Mouse (Mus musculus): ENCODE measurements at regions not wholly inside any gene's neighbourhood (a gene's known extent, or its start where the extent isn't known, plus 50 kb on each side); places are given as distances from the start of the nearest gene placed in this dataset.

DNA sequence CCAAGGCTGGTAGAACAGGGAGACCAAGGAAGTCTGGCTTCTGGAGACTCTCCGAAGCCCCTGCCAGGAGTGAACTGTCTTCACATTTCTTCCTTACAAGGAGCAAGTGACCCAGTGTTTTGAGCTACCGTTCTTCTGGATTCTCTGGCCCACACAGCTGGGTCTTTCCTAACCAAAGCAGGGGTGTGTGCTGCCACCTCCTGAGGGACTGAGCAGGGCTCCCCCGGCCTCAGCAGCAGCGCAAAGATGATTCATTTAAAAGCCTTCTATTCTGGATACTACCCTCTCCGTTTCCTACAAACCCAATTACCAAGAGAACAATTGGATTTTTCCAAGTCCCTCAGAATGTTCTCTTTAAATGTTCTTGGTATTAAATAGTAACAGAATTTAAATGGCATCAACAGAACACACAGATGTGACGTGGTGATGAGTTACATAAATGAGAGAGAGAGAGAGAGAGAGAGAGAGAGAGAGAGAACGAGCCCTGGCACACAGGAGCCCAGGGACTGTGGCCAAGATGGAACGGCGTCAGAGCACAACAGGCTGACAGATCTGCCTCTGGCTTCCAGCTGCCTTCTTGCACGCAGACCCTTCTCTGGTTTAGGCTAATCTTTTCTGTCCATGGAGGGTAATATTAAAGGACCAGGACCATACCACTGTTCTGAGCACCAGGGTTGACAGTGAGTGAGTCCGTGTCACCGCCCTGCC lies 191.6 kb downstream of the Agtpbp1 start:
- no peak for DNase-seq

DNA sequence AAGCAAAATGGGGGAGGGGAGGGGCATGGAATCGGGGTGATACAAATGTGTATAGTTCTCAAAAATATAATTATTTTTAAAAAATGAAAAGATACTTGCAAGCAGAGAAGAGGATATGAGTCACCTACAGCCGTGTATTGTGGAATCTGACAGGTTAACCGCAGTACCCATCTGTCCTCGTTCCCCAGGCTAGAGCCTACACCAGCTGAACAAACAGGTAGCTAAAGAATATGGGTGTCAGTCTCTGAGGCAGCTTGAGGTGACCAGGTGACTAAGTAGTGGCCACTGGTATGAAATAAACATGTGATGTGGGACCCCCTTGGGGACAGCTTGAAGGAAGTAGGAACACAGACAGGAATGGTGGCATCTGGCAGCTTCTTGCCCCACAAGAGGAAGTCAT lies 192.2 kb downstream of the Agtpbp1 start:
- no peak for DNase-seq

DNA sequence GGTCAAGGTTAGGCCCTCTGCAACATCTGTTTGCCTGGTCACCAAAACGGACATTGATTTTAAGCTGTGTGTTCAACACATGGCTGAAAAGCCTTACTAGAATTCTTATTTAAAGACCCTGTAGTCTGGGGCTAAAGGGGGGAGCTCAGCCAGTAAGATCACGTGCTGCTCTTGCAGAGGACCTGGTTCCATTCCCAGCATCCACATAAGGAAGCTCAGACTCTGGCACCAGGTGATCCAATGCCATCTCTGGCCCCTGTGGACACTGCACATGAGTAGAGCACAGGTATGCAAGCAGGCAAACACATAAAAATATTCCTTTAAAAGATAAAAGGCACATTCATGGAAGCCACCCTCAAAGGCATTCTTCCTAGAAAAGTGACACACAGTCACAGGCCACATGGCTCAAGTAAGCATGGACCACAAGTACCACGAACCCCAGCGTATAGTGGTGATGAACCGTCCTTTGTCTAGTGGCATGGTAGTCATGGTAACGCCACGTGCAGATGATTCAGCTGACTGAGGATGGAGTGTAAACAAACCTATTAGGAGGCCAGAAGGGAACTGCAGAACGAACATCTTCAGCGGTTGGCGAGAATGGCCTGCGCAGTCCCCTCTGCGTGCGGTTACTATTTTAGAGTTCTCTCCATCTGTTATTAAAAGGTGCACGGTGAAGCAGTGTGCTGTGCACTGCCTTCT lies 197.3 kb downstream of the Agtpbp1 start:
- DNase-seq: no peak

DNA sequence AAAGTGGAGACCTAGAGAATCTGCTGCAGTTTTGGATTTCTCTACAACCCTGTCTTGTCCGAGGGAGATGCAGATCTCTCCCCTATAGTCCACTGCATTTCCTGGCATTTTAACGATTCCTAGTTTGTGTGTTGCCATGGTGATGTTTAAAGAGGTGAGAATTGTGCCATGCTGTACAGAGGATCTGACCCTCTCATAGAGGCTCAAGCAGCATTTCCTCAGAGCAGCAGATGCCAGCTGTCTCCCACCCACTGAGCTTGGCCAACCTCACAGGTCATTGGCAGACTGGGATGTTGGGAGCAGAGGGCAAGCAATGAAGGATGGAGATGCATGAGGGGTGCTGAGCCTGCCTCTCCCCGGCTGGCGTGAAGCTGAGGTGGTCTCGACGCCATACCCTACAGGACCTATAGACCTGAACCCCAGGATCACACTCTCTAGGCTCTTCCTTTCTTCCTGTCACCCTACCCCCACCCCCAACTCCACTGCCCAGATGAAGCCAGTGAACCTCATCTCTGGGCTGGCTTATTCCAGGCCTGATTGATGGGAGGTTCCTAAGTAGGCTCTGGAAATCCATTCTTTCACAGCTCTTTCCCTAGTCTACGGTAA lies 198.0 kb downstream of the Agtpbp1 start:
- DNase-seq: no peak

DNA sequence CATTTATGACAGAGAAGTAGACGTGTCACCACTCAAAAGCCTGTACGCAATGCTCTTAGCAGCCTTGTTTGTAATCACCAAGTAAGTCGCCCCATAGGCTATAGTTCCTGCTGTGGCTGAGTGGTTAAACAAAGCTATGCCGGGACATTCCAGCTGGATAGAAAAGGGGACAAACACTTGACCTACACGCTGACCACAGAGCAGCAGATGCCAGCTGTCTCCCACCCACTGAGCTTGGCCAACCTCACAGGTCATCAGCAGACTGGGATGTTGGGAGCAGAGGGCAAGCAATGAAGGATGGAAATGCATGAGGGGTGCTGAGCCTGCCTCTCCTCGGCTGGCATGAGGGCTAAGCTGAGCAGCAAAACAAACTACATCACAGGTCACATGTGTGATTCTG lies 199.2 kb downstream of the Agtpbp1 start:
- no peak for DNase-seq

DNA sequence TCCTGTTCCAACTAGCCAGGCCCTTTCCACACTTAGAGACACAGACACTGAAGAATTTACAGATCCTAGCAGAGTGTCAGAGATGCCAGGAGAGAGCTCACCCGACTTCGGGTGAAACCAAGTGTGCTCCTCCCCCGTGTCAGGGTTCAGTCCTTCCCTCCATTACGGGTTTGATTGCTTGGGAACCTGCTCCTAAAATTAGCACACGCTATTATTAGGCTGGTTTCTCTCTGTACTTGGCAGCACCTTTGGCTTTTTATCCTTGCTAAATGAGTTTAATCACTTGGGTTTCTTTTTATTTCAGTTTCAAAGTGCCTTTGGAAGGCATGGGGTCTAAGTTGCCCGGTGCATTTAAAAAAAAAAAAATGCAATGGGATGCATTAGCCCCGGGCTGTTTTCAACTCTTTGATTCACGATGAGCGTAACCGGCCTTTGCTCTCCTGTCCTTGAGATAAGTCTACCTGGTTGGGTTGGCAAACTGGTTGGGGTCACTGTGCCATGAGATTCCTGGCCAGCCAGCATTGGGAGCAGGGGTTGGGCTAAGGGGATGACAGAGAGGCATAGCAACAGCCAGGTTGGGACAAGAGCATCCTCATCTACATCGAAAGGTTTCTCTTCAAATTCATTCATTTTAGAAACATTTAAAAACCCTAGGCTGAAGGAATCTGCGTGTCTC lies 214.7 kb downstream of the Agtpbp1 start:
- DNase-seq: no peak

DNA sequence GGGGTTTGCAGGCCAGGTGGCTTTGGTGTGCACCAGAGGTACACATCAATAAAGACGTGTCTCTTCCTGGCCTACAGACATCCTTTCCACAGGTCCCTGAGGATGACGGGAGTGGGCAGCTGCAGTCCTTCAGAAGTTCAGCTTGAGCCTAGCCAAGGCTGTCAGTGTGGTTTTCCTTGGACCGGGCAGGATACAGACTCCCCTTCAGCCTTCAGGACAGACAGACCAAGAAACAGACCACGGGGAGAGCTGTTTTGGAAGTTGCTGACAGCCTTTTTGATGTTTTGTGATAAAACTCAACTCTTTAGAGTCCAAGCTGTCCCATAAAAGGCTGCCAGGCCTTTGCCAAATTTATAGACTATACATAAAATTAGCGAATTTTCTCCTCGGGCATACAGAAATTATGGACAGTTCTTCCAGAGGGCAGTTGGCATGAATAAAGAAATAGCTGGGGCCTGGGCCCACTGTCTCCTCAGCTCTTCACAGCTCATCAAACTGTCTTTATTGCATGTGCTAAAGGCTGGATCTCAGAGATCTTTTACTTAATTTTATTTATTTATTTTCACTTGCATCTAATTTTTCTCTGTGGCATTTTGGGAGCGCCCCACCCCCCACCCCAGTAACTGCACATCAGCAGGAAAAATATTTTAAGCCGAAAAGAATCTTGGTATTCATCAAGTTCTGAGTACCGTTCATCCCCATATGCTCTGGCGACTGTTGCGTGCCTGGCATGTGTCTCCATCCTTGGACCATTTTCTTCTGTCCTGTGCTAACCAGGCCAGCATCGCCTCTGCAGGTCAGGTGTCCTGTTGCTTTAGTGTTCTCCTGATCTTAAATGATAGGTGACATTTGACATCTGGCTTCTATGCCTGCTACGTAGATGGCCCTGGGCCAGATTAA lies 216.2 kb downstream of the Agtpbp1 start:
- no peak for DNase-seq

DNA sequence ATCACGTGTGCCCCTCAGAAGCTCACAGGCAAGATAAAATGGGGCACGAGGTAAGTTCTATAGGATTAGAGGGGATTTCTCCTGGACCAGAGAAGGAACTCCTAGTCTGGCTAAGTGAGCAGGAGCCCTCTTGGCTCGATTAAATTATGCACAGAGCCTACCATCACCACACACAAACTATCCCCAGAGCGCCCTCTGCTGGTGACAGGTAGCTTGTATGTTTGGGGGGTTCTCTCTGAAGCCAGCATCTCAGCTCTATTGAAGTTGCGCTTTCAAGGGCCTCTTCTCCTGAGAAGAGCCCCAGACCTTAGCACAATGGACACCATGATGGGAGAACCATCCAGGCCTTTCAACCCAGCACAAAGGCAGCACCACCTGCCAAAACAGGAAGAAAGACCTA lies 219.6 kb downstream of the Agtpbp1 start:
- DNase-seq: peak; percentile 54

DNA sequence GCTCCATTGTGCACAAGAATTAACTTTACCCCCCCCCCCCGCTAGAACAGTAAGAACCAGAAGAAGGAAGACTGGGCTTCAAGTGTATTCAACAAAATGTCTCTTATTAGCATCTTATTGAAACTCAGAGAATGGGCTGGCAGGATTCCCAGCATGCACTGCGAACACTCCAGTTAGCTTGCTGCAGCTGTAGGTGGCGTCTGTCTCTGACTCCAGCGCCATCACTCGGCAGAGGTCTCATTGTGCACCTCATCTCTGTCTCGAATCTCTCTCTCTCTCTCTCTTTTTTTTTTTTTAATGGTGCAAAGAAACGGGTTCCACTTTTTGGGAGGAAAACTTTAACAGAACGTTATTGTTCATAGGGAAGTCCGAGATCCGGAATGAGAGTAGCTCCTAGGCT lies 221.6 kb downstream of the Agtpbp1 start:
- no peak for DNase-seq

DNA sequence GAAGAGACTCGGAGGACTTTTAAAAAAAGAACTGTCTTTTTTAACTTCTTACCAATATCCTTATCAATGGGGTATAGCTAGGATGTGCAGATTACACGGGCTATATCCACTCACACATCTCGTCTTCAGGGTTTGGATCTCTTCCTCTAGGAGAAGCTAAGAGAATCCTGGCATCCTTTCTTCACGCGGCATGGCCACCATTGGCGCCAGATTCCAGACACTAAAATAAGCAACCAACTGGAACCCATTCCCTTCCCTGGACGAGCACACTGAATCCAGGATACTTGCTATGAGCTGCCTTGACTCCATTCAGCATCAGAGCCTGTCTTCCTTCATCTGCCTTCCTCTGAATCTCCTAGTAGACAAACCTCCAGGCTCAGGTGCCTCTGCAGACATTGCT lies 223.7 kb downstream of the Agtpbp1 start:
- DNase-seq: no peak

DNA sequence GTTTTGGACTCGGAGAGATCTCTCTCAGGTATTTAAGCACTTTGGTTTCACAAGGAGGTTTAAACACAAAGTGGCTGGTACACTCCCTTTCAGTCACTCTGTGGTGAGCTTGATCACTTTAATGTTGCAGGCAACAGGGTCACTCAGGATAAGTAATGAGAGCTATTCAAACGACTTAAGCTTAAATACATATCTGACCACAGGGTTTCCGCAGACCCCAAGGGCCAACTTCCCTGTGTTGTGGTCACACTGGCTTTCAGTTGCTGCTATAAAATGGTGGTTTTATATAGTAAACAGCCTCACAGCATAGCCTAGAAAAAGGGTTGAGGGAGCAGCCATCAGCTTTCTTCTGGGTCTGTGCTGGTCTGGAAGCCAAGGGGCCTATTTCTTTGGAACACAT lies 225.0 kb downstream of the Agtpbp1 start:
- no peak for DNase-seq

DNA sequence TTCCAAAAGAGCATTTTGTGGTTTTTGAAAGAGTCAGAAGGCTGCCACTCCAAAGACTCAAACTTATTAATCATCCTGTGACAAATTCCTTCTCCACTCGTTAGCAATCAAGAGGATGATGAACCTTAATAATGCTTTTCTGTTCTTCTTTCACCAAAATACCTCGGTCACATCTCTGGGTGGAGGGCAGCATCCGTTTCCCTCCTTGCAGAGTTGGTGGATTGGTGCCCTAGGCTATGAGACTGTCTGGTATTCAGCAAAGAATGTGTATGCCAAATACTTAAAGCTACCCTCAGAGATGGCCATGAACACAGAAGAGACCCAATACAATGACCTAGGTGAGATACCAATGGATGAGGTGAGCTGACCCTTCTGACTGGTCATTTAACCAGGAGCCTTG lies 226.6 kb downstream of the Agtpbp1 start:
- no peak for DNase-seq

DNA sequence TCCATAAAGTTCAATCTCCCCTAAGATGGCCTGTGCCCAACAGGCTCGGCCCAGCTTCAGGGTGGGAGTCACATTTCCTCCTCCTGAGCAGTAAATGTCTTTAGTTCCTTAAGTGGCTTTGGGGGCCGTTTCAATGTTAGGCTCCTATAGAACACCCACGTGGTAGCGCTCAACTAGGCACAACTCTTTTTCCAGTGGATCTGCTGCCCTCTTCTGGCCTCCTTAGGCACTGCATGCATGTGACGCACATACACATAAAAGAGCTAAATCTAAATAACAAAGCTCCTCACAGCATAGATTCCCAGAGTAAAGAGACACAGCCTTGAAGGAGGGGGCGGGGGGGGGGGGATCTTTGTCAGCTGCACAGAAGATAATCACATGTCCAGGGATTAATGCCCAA lies 233.6 kb downstream of the Agtpbp1 start:
- DNase-seq: no peak

DNA sequence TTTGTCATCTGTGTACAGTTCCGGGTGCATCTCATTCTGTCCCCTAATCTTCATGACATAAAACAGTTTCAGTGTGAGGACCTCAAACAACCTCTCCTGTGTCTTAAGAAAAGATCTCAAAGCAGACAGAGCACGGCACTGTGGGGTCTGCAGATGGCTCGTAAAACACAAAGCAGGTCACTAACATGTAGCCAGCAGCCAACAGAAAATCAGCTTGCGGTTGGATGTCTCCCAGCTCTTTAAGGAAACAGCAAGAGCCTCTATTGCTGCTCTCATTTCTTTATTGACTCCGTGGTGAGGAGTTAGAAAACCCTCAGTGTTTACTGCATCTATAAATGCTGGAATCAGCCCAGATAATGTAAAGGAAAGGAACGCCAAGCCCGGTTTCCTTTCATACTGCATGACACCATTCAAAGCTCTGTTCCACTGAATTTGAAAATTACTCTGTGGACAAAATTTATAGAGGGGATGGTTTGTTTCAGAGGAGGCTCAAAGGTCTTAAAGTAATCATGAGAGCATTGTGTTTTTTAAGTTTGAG lies 234.3 kb downstream of the Agtpbp1 start:
- DNase-seq: no peak

DNA sequence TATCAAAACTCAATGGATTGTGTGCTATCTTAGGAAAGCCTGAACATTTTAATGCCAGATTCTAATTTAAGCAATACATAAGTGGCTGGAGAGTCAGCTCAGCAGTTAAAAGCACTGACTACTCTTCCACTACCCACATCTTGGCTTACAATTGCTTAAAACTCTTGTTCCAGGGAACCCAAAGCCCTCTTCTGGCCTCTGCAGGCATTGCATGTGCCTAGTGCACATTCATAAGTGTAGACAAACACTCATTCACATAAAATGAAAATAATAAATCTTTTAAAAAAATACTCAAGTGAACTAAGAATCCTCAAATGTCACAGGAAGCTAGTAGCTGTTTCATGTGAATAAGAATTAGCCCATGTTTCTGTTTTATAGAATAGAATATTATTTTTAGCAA lies 236.5 kb downstream of the Agtpbp1 start:
- no peak for DNase-seq

DNA sequence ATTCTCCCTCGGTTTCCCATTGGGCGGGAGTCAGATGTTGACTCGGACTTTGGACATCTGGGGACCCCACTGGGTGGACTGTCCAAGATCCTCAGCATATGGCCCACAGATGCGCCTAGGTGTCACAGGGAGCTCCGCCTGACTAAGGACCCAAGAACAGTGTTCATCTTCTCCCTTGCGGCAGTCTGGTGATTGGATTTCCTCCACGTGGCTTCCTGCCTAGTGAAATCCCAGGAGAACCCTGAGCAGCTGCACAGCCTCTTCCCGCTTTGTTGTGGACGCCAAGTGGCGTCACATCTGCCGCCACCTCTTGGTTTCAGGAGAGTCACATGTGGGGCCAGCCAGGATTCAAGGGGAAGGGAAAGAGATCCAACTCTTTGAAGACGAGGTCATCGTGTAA lies 243.2 kb downstream of the Agtpbp1 start:
- no peak for DNase-seq

DNA sequence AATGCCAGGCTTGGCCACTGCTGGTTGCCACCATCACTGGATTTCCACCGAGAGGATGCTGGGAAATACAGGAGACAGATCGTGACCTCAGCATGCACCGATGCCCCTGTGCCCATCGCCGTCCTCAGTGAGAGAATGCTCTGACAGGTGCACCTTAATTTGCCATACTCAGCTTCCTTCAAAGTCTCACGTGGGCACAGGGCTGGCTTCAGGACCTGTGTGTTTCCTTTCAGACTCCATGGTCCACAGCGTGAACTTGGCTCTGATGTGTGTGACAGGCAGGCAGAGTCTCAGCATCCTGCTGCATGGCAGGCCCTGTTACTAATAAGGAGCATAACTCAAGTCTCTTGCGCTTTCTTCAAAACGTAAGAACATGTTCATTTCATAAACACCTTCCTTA lies 246.6 kb downstream of the Agtpbp1 start:
- no peak for DNase-seq

DNA sequence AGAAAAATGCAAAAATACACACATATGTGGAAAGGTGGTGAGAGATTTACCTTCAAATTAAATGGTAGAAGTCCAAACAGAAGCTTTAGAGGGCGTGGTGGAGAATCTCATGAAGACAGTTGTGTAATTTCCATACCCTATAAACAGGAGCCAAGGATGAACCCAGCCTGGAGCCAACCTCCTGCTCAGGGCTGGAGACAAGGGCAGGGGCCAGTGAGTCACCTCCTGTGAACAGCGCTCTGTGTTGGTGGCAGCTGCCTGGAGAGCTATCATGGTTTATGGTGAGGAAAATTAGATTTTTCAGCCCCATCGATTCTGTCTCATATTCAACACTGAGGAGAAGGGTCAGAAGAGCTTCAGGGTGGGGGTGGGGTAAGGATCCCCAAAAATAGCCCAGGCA lies 261.1 kb downstream of the Agtpbp1 start:
- DNase-seq: no peak

DNA sequence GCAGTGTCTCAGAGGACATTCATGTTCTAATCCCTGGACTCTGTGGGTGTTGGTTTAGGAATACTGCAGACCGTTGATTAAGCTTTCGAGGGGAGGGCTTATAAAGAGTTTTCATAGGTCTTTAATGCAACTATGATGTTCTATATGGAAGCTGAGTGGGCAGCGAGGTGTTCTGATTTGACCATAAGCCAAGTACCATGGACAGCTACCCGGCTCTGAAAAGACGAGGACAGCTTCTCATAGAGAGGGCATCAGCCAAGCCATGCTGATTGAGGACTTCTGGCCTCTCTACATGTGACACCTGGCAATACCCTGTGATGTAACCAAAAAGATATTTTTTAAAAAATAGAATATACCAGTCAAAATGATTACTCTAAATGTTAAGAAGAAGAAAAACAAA lies 261.6 kb downstream of the Agtpbp1 start:
- DNase-seq: no peak

DNA sequence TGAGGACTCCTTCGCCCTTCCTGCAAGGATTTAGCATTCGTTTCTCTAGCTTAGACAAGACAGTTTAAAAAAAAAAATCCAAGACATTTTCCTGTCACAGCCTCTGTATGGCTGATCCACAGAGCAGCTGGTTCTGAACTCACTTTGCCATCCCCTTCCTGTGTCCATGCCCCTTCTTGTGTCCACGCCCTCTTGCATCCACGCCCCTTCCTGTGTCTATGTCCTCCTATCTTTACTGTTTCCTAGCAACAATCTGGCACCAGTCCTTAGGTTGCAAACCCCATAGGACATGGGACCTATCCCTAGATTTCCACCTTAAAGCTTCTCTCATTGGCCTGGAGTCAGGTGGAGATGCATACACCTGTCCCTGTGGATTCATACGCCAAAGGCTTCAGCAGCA lies 264.8 kb downstream of the Agtpbp1 start:
- no peak for DNase-seq

DNA sequence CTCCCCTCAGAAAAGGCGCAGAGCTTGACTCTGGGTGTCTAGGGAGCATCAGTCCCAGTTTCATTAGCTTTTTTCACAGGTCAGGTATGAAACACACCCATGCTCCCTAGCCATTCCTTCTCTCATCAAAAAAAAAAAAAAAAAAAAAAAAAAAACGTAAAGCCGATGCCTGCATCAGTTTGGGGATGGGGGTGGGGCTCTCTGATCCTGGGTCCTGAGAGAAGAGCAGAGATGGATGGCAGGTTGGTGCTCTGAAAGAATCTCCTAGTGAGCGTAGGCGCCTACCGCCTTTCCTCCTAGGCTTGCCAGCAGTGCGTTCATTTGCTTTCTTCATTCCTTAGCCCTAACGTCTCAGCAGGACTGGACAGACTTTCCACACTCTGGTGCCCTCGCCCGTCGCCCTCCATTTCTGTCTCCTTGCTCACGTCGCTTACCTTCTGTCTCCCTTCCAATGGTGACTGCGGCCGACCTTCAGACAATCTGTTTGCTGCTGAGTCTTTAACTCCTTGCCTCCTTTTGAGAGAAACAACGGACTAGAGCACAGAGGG lies 267.5 kb downstream of the Agtpbp1 start:
- DNase-seq: peak; percentile 9

DNA sequence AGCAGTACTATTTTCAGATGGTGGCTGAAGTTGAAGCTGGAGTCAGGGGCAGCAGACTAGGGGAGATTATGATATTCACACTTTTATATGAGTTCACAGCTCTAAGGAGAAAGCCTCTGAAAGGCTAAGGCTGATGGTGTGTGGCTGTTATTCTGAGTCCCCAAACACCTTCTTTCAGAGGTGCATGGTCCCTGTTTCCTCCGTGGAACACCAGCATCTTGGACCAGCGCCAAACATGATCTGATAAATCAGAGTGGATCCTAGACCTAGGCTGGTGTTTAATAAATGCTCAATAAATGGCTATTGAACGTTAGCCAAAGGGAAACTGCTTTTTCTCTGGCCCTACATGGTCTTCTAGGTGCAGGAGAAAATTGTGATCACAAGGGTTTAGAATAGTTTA lies 269.2 kb downstream of the Agtpbp1 start:
- DNase-seq: no peak
